Mouse (Mus musculus) yolk sac, embryonic 10.5 days (tissue): Measurements from ENCODE around the gene Gm9887.
A peak's percentile ranks its signal among the peaks of the same experiment; 100 is the strongest.

Experiments
- DNase-seq: peaks from one replicate; pipeline ENCODE4 v3.0.0-alpha.2; 2017; ENCODE audit warnings: low spot score

Gm9887 gene

DNA sequence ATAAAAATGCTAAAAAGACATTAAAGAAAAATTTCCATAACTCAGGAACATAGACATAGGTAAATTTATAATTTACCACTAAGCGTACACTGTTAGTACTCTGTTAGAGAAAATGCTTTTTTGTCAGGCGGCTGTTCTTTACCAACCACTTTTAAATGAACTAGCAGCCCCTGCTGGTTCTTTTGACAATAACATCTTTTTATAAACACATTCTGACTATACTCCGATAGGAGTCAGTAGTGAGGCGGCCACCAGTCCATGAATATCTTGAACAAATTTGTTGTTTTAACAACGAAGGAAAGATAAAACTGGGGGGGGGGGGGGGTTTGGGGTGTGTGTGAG is 11.6 kb downstream of the Gm9887 start:
- peak; percentile 60 for DNase-seq

- DNase-seq = no peak
Measured at GRCm38 (mm10) chr12:69357300-69357646, 15.0 kb downstream of the Gm9887 start.

DNA sequence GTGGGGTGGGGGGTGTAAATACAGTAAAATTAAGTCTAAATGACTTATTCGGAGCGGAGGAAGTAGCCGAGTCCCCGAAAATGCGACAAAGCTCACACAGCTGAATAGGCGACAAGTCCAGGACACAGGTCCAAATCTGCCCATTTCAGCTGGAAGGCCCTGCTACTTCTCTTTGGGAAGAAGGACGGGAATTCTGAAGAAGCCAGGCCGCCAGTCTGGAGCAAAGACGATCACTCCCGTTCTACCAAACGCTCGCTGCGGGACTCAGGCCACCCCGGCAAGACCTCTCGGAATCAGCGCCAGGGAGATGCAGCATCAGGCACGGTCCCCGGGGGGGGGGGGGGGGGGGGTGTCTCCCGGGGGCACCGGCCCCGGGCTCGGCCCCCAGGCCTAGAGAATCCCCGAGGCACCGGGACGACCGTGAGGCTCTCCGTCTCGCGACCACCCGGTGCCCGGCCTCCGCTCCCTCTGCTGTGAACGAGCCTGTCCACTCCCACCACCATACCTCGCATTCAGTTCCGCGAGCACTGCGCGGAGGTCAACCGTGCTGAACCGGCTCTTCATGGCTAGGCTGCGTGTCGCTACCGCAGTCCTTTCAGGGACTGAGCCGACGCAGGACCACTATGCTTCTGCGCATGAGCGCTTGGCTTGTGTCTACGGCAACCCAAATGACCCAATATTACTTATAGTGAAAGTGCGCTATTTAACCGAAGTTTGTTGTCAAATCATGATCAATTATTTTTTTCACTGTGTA is 15.5 kb downstream of the Gm9887 start, which contains the start of gene Nemf:
TSS of gene Nemf (minus strand) at position 620 of the 754 bp plus-strand sequence.
- peak; percentile 85 for DNase-seq

DNA sequence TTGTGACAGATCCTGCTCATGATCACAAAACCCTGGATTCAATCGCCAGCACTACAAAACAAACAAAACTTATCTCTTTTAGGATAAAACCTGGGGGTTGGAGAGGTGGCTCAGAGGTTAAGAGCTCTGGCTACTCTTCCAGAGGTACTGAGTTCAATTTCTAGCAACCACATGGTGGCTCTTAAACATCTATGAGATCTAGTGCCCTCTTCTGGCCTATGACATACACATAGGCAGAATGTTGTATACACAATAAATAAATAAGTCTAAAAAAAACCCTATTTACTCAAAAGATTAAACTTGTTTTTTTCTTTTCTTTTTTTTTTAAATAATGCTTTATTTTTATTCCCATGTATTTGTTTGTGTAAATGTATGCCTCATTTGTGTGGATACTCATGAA is 20.6 kb downstream of the Gm9887 start:
- no peak for DNase-seq

- DNase-seq = no peak
Measured at GRCm38 (mm10) chr12:69349928-69350327, 22.3 kb downstream of the Gm9887 start.

DNA sequence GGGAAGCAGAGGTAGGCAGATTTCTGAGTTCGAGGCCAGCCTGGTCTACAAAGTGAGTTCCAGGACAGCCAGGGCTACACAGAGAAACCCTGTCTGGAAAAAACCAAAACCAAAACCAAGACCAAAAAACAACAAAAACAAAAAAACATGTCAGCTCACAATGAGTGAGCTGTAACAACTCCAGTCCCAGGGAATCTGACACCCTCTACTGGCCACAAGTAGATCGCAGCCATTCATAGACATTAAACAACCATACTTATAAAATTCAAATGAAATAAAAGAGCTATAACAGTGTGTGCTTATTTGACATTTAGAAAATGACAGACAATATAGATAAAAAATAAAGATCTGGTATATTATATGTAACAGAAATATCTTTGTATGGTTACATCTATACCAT is 38.7 kb downstream of the Gm9887 start:
- no peak for DNase-seq

DNA sequence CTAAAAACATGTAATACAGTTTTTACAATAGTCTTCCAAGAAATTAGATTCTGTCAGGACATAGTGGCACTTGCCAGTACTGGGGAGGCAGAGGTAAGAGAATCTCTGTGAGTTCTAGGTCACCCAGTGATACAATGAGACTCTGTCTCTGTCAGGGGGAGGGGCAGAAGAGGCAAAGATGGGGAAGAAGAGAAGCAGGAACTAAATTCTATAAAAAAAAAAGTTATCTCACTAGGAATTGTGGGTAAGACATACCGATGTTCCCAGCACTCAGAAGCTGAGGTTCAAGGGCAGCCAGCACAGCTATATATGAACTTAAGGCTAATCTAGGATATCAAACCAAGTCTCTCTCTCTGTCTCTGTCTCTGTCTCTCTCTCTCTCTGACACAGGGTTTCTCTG is 40.1 kb downstream of the Gm9887 start:
- no peak for DNase-seq

DNA sequence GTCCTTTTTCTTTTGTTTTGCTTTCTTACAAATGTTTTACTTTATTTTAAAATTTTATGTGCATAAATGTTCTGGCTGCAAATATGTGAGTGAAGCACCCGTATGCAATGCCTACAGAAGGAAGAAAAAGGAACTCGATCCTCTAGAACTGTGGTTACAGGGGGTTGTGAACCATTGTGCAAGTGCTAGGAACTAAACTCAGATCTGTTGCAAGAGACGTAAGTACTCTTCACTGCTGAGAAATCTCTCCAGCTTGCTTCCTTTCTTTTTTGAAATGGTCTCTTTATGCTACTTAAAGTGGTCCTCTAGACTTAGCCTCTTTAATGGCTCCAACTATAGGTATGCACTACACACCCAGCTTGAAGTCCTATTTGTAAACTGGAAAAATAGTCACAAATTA is 41.1 kb downstream of the Gm9887 start:
- DNase-seq = no peak
